ENCODE assay signal across 8 mouse cellular contexts in the genomic region with DNA sequence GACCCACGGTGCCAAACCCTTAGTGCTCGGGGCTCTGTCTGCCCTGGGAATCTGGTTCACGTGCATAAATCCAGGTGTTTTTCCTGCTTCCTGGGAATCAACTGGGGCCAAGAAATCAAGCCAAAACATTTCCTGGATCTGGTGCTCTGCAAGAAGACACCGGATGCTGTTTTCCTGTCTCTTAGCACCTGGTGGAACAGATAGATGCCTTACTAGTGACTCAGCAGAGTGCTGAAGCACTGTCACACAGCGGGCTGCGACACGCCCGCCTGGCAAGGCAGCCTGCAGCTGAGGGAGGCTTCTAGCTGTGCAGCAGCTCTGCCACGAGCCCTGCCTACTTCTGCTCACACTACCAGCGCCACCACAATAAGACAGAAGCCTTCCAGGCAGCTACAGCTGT. TPM values are rescaled to one million over a fixed set of nuclear protein-coding genes. Genes with fewer than 3 reads are reported as not detected.
DNase-seq lines count a peak whose midpoint lies in the region; TF ChIP-seq lines count a peak whose summit lies in the region.

No protein-coding gene starts in this region.

- no peak overlapping the region for H3K4me3 ChIP-seq in olfactory bulb, adult 2 months (ENCODE audit: insufficient read depth, low read depth, low read length)

- peak overlapping the region; percentile 71 for H3K27ac ChIP-seq in olfactory bulb, adult 2 months (ENCODE audit: insufficient read depth, low read depth, low read length)

- peak; percentile 28 for DNase-seq in layer of hippocampus, adult 11-12 months (ENCODE audit: low spot score)
- no peak for DNase-seq in layer of hippocampus, adult 9-10 months (ENCODE audit: low spot score)
- peak; percentile 71 for DNase-seq in R1 (ENCODE audit: low read depth, low spot score)
- DNase-seq in kidney, adult 9 months, result peak; percentile 22
- DNase-seq in T-cell, adult 2 months (ENCODE audit: low spot score), result no peak
- DNase-seq in heart, postnatal 10 days, result no peak
- no peak for DNase-seq in B cell, adult 2 months

- no peak for TF ChIP-seq POLR2A in olfactory bulb, adult 2 months (IDR thresholded peaks at IDR 0.05; ENCODE audit: insufficient read depth, low read depth, low read length)

- peaks cover 12% of the 10 kb centered on the region for H3K4me1 ChIP-seq in olfactory bulb, adult 2 months (ENCODE audit: control insufficient read depth, insufficient read depth, low read length)

- WGBS in olfactory bulb, adult 2 months, result 31% methylated on average over 10 of the region's 10 CpGs

- intact Hi-C loops in heart, postnatal 10 days (cut with DNase I), result no loop called here

- TF ChIP-seq CTCF in olfactory bulb, adult 2 months (IDR thresholded peaks at IDR 0.05; ENCODE audit: insufficient read depth, low read depth, low read length), result no peak

RNA-seq across cellular contexts. Expression of a gene that starts 59.0 kb away (rescaled TPM):
- polyA plus RNA-seq in olfactory bulb, adult 2 months (2012; ENCODE audit: insufficient read depth, insufficient read length, low replicate concordance, missing spikeins), result not detected in 2 replicates
- total RNA-seq in heart, postnatal 10 days (2021), result 10 to 100 TPM; 79.2 to 80.4 TPM

RNA-seq across cellular contexts. Expression of a gene that starts 59.1 kb away (rescaled TPM):
- not detected in 2 replicates for polyA plus RNA-seq in olfactory bulb, adult 2 months (2012; ENCODE audit: insufficient read depth, insufficient read length, low replicate concordance, missing spikeins)
- not detected for total RNA-seq in heart, postnatal 10 days (2021)

Comparison
In these comparisons a context has a peak if more than half of its experiments do, and no peak if none do; other contexts are left out.
1. DNase-seq: peak in layer of hippocampus, adult 11-12 months (single experiment), R1 (single experiment) and kidney, adult 9 months (single experiment); none in layer of hippocampus, adult 9-10 months (single experiment), T-cell, adult 2 months (single experiment), heart, postnatal 10 days (0 of 2) and B cell, adult 2 months (0 of 2).